Mouse (Mus musculus): ENCODE data around the gene Tgfbr2.

The Tgfbr2 gene

DNA sequence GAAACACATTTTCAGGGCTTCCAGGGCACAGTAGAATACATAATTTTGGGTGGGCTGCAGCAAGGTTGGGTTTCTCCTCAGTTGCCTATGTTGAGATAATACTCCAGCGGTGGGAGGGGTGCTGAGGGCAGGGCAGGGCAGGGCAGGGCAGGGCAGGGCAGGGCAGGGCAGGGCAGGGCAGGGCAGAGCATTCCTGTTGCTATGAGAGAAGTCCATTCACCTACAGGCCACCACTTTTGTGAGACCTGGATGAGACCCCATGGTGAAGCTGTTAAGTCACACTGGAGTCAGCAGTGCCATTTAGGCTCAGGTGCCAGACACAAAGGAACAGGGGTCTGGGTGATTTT, 18.3 kb upstream of the Tgfbr2 start:
- DNase-seq: no peak

DNA sequence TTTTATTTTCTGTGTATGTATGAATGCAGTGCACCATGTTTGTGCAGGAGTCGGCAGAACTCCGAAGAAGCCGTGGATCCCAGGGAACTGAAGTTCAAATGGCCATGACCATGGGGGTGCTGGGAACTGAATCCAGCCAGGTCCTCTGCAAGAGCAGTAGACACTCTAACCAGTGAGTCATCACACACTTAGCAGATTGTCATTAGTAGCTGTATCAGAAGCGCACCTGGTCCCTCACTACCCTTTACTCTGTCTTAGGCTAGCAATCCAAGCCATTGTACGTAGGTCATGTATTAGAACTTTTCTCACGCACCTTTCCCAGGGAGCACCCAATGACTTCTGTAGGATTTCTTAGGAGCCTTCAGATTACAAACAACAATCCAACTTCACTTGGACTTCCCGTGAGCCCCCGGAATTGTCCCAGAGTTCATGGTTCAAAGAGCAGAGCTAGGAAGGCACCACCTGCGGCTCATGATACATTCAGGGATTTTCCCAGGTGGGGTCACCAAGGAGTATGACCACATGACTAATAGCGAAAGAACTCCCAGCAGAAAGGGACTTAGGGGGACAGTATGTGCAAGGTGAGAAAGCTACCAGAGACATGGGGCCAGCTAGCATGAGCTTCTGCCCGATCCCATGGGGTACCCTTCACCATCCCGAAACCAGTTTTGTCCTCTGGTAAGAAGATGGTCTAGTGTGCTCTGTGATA, 17.8 kb upstream of the Tgfbr2 start:
- no peak for DNase-seq

DNA sequence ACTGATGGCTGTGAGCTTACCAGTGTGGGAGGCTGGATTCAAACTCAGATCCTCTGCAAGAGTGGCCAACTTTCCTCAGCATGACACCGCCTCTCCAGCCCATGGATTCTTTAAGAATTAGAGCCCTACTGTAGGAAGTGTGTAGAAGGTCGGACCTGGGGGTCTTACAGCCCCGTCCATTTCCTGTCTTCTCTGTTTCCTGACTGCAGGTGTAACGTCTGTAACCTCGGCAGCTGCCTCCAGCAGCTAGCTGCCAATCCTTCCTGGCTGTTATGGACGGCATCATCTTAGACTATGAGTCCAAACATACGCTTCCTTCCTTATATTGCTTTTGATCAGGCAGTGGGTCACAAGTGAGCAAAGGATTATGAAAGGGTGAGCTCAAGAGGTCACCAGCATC, 17.1 kb upstream of the Tgfbr2 start:
- no peak for DNase-seq

DNA sequence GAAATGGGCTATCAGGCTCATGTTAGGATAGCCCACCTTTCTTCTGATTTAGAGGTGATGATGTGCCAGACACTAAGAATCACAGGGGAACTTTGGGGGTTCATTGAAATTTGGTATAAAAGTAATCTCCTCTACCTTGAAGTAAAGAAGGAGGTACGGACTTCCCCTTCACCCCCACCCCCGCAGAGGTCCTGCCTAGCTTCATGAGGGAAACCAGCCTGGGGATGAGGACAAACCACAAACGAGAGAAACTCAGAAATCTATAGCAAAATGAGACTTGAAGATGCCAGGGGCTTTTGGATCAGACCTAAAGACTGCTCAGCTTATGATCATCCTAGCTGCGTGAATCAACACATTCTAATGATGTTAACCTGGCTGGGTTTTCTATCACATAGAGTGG, 14.7 kb upstream of the Tgfbr2 start:
- no peak for DNase-seq

DNA sequence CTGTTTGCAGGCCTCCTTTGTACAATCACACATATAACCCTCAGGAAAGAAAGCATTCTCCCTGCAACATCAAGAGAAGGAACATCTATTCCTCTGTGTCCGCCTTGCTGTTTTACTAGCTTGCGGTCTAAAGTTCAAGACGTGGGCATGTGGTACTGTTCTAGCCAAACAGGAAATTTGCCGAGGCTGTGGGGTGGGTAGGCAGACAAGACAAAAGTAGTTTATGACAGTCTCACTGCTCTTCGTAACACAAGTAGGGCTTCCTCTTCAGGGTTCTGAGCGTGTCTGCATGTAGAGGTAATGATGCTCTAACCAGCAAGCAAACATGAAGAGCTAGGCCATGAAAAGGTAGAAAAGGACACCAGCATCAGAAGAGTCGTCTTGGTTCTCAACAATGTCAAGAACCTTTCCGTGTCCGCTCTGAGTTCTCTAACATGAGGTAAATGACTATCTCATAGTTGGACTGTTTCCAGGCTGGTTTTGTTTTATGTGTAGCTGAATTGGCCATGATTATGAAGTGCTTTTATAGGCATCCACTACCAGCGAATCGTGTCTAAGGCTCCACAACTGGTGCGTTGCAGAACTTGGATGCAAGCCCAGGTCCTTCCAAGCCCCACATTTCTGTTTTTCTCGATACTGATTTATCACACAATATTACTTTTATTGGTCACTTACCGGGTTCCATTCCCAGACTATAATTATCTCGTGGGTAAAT, 13.9 kb upstream of the Tgfbr2 start:
- no peak for DNase-seq

DNA sequence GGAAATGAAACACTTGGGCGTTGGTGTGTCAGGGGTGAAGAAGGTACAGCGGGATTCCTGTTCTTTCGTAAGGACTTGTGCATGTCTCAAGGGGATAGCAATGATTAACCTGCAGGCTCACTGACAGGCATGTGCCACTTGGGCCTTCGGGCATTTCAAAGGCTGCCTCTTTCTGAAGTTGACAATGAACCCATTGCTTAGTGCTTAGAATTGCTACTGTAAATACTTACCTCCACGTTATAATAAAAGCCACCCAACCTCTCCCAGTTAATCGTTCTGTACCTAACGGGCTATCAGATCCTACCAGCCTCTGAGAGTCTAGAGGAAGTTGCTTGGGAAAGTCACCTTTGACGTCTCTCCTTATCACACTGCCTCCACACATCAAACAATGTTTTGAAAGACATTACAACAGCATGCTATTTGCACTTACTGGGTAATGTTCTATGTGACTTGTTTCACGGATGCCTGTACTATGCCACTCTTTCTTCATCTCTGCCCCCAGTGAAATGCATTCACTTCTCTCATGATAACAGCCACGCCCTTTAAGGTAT, 12.1 kb upstream of the Tgfbr2 start:
- no peak for DNase-seq

DNA sequence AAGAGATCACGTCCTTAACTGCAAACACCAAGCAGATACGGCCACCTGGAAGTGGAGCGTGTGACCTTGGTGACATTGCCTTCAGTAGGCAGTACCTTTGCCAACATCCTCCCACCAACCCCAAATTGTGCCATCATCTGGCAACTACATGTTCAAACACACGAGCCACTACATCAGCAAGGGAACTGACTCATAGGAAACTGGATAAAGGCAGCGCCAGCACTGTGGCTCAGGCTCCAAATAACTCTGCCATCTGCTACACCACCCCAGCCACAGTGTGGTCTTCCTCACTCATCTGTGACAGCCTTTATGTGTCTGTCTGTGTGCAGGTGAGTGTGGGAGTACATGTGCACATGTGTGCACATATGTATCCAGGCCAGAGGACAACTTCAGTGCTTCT, 9.7 kb upstream of the Tgfbr2 start:
- DNase-seq: no peak

DNA sequence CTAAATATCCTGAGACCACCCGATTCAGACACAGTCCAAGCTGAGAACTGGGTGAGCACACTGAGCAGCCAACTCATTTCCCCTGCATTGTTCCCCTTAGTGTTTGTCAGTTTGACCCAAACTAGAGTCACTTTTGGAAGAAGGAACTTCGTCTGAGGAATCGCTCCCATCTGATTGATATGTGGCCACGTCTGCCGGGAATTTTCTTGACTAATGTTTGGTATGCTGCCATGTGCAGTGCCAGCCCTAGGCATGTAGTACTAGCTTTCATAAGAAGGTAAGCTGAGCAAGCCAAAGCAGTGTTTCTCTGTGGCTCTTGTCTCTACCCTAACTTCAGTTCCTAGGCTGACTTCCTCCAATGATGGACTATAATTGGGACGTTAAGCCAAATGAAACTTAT, 7.9 kb upstream of the Tgfbr2 start:
- no peak for DNase-seq

DNA sequence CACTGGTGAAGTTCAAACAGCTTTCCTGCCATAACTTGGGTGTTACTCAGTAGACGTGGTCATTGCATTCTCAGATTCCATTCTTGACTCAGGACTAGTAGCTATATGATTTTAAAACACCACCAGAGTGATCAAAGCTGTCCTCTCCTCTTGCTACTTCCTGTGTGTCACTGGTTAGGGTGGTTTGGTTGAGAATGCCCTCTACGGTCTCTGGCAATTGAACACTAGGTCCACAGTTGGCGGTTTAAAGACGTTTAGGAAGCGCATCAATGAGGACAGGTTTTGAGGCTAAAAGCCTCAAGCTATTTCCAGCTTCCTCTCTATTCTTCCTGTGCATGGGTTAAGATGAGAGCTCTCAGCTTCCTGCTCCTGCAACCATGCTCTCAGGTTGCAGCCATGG, 6.4 kb upstream of the Tgfbr2 start:
- DNase-seq: no peak

DNA sequence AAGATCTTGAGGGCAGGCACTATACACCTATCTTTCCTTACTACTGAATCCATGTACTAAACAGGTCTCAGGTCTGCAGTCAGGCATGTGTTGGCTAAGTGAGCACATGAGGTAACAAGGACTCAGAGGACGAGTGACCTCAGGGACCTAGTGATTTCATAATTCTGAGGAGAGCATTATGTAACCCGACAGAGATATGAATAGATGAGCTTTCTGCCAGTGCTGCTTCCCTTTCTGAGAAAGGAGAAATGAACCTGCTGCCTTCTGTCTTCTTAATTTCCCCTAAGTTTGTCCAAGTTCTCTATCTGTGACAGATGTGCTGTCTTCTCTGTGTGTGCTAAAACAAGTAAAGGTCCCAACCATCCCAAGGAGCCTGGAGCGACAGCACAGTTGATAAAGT, 3.0 kb upstream of the Tgfbr2 start:
- DNase-seq: no peak

DNA sequence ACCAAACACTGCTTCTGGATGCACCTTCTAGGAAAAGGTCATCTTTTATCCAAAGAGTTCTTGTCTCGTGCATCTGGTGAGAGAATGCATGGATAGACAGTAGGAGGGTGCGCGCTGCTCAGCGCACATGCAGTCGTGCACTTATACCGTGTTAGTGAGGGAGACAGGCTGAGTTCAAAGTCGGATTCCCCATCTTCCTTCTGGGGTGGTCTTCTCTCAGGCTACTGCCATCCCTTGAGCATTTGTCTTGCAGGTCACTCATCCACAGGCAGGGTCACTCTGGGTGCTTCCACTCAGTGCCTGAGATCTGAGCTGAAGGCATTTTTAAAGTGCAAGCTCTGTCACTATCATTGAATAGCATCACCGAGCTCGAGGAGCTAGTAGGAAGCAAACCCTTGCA, 1.9 kb upstream of the Tgfbr2 start:
- no peak for DNase-seq

DNA sequence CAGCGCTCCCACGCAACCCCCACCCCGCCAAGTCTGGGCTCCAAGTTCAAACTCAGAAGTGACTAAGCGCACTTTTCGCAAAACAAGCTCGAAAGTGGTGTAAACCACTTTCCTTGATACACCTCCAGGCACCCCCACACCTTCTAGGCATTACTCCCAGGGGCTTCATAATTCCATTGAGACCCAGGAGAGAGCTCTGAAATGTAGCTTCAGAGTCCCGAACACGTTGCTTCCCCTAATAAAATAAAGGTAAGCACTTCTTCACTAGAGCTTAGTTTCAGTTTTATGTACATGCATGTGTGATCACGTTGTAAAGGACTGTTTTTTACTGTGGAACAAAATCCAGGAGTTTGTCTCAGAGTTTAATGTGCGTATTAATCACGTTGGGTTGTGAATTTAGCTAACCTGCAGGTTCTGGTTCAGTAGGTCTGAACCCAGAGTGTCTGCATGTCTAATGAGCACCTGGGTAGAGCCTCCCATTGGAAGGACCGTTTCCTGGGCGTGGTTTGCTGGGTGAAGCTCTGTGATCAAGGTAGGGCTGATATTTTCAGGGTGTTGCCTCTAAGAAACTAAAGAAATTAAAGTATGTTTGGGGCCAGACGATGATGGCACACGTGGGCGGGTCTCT, 442 bp upstream of the Tgfbr2 start:
- no peak for DNase-seq

DNA sequence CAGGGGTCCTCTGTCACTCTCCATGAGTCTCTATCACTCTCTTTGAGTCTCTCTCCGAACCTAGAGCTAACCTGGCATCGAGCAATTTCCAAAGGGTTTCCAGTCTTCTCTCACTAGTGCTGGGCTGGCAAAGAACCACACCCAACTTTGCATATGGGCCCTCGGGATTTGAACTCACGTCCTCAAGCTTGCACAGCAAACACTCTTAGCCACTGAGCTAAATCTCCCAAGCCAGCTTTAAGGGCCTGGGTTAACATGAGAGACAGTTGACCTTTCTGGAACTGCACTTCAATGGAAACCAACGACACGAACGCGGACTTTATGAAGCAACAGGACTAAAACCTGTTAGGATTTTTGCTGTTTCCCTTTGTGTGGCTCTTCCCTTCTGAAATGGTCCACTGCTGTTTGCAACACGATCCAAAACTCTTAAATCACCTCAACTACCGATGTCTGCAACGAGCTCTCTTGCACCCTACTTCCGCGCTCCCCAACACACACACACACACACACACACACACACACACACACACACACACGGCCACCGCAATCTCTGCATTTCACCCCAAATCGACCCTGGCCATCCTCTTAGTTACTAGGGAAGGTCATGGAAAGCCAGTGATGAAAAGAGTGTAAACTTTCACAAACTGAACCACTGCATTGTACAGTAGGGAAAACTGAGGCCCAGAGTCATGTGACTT, 1.5 kb downstream of the Tgfbr2 start:
- DNase-seq: no peak

DNA sequence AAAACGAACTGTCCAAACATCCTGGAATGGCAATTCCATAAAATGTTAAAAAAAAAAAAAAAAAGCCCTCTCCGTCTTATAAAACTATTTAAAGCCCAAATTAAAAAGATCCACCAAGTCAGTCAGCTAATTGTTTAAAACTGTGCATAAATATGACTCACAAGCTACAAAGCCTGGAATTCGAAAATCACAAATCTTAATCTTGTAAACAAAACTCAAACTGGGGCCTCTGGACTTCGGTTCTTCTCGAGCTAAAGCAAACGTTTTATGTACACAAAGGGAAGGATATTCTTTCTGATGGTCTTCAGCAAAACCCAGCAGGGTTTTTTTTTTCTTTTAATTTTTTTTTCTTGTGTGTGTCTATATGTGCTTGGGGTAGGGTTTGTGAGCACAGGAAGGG, 2.1 kb downstream of the Tgfbr2 start:
- no peak for DNase-seq

DNA sequence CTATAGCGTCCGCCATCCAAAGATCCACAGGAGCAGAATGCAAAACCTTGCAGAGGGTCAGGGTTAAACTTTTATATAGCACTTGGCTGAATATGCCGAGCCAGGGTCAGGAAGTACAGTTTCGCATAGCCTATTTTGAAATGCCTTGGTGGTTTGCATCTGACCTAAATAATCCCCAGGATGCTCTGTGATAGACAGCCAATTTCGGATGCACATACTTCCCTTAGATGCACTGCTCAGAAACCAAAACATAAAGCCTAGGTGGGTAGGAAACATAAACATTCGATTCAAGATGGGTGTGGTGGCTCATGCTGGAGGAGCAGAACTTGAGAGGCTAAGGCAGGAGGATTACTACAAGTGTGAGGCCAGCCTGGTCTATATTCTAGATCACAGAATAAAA, 6.1 kb downstream of the Tgfbr2 start:
- DNase-seq: no peak

DNA sequence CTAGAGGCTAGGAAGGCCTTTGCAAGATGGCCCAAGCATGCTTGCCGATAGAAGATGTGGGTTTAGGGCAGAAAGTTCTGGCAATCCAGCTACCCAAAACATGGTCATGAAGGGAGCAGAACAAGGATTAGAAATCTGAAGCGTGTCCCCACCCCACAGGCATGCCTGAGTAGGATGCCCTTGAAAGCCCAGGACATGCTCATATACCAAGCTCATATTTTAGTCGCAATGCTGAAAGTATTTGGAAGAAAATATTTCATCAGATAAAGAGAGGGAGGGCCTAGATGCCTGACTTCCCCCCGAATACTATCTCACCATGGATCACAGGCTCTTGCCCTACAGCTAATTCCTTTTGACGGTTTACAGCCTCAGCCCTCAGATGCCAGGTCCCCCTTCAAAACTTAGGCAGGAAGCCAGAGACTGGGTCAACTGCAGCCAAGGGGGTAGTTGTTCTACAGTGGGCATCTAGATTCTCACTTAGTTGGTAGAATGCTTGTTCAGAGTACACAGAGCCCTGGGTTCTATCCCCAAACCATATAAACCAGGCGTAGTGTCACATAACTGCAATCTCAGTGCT, 7.8 kb downstream of the Tgfbr2 start:
- no peak for DNase-seq

DNA sequence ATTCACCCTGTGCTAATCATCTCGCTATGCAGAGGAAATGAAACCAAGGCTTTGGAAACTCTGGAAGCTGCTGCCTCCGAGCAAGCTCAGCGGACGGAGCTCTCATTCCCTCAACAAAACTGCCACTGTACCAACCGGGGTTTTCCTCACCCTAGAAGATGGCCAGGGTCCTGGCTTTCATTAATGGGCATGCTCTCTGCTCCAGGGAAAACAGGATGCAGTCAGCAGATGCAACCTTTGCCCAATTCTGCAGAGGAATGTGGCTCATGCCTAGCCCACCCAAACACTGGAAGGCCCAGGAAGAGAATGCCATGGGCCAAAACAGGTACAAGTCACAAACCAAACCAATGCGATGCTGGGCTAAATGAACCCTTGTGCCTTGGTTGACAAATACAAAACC, 8.8 kb downstream of the Tgfbr2 start:
- no peak for DNase-seq

DNA sequence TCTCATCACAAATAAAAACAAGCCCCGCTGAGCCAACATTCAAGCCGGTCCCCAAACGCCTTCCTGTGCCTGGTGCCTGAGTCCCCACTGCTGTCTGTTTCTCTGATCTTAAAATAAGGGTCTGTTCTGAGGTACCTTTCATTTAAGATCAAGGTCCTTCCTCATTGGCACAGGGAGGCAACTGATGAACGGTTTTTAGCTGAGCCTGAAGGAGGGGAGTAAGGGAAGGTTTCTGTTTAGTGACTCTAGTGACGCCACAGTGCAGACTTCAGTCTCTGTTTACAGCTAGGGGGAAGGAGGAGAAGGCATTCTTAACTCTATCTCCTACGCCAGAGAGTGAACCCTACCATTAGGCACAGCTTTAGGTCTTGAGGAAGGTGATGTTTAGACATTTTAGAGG, 11.3 kb downstream of the Tgfbr2 start:
- no peak for DNase-seq

DNA sequence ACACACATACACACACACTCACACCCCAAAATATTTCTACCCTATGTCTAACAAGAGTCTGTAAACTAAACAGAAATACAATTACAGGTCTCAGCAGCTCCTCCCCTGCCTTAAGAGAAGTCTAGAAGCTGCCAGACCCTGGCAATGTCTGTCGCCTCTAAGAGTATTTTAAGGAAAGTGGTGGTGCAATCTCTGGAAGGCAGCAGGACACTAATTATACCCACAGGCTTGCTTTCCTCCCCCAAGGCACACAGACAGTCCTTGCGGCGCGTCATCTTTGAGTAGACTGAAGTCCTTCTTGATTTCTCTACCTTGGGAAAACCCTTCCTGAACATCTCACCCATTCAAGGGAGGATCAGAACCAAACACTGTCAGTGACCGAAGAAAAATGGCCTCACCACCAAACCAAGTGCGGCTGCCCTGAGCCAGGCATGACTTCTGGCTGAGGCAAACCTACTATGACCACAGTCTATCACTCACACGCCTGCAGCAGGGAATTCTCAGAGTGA, 12.2 kb downstream of the Tgfbr2 start:
- DNase-seq: no peak

DNA sequence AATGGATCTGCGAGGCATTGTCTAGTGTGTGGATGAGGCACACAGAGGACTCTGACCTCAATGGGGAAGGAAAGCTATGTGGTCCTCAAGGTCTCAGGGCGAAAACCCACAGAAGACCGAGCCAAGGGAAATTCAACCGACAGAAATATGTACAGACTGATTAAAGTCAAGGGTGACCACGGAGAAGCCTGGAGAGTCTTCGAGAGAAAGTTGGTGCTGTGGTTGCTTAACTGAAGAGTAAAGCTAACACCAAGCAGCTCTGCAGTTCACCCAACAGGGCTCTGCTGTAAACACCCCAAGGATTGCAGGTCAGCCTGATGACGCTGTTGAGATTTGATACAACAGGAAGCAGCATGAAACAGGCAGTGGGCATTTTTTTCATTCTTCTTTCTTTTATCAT, 14.3 kb downstream of the Tgfbr2 start:
- no peak for DNase-seq

DNA sequence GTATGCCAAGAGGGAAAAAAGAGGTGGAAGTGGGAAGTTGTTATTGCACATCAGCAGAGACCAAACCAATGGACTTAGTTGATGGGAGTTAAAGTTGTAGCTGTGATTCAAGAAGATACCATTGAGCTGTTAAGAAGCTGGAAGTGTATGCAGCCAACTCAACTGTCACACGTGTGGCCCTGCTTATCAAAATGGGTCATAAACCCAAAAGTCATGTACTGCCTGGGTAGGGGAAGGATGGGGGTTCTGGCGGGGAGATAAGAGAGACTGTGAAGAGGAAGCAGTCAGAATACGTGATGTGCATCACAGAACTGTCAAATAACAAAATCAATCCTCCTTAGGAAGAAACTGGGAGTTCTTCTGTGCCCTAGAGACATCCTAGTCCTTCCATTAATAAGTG, 15.1 kb downstream of the Tgfbr2 start:
- no peak for DNase-seq

DNA sequence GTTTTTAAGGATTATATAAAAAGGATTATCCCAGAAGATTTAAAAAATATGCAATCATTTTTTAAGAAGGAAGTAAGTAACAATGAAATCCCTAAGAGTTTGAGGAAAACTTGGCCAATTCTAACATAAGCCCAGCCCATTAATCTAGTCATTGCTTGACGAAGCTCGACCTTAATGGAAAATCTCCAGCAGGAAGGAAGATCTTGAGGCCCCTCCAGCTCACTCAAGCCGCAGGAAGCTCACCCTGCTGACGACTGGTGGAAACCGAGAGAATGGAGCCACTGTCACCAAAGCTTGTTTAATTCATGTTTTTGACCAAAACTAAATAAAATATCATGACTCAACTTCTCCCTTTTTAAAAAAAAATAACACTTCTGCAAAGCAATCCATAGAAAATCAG, 18.7 kb downstream of the Tgfbr2 start:
- no peak for DNase-seq

DNA sequence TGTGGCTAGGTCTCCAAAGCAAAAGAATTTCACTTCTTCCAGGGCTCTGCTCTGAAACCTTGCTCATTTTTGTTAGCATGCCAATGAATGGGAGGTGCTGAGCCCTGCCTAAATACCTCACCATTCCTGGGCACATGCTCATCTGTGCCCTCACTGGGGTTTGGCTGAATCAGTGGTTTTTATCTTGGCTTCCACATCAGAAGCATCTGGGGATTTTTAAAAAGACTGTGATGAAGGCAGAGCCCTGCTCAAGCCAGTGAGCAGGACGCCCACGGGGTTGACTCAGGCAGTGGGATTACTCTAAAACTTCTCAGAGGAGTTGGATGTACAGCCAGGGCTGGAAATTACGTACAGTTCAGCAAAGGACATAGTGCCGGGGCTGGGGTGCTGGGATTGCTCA, 22.3 kb downstream of the Tgfbr2 start:
- no peak for DNase-seq
